Mouse (Mus musculus): ENCODE results near the gene Impdh1. TPM values are rescaled to one million over a fixed set of nuclear protein-coding genes. Genes with fewer than 3 reads are reported as not detected.

Impdh1 gene
- polyA plus RNA-seq, 1 experiment from 2014 or later = 50.4 TPM

DNA sequence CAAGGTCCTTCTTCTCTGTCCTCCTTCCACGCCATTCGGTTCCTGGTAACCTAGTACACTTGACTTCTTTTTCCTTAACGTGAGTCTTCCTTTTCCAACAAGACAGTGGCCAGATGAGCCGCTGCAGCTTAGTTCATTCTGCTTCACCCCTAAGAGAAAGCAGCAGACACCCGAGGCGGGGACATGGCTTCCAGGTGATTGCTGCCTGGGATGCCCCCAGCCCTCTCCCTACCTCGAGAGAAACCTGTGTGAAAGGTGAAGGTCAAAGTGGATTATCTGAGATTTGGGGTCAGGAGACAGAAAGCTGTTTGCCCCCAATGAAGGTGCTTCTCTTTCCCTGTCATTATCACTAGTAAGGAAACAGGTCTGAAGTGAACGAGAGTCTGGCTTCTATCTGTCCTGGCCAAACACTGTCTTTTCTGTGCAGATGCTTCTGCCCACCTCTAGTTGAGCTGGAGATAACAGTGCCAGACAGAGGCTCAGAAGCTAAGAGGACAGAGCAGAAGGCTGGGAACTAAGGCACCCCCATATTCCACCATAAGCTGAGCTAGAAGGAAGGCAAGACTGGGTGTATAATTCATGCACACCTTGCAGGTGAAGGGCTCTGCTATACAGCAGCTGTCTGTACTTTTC, 16.8 kb downstream of the Impdh1 start:
- Histone ChIP-seq H3K4me2 (peak overlapping the region; percentile 54), H3K4me3 (peak overlapping the region; percentile 34; the same call in 1 of the 2 replicates), H3K4me1 (peaks cover 9% of the 10 kb centered on the region), H3K36me3 (peaks cover 39% of the 10 kb centered on the region), H3K9me3 (no peaks in the 10 kb centered on the region), H3K9ac (no peak overlapping the region), H3K27me3 (peaks cover 5% of the 10 kb centered on the region; the same call in 1 of the 2 replicates), H3K27ac (no peak overlapping the region)
- no peak for ATAC-seq (ENCODE audit: insufficient number of reproducible peaks, low FRiP score, low TSS enrichment, low read depth)
- 46% methylated on average over 8 of the region's 8 CpGs for WGBS

GRCm38 (mm10) chr6:29198309-29199222, 17.6 kb downstream of the Impdh1 start:
- ATAC-seq (ENCODE audit: insufficient number of reproducible peaks, low FRiP score, low TSS enrichment, low read depth) = peak; percentile 72
- H3K9ac ChIP-seq = peak overlapping the region; percentile 26; the same call in 1 of the 2 replicates
- 14% methylated on average over 25 of the region's 25 CpGs for WGBS

GRCm38 (mm10) chr6:29195846-29196698, 20.1 kb downstream of the Impdh1 start:
- Histone ChIP-seq H3K4me2 (no peak overlapping the region), H3K4me1 (peaks cover 9% of the 10 kb centered on the region), H3K27ac (no peak overlapping the region), H3K9me3 (no peaks in the 10 kb centered on the region), H3K4me3 (no peak overlapping the region), H3K9ac (no peak overlapping the region), H3K36me3 (peaks cover 7% of the 10 kb centered on the region; the same call in 1 of the 2 replicates), H3K27me3 (peaks cover 7% of the 10 kb centered on the region; the same call in 1 of the 2 replicates)
- WGBS = 76% methylated on average over 5 of the region's 5 CpGs
- ATAC-seq (ENCODE audit: insufficient number of reproducible peaks, low FRiP score, low TSS enrichment, low read depth) = no peak

More at GRCm38 (mm10) chr6:29198309-29199222, 17.6 kb downstream of the Impdh1 start:
- peaks cover 31% of the 10 kb centered on the region for H3K36me3 ChIP-seq
- peaks cover 7% of the 10 kb centered on the region; the same call in 1 of the 2 replicates for H3K27me3 ChIP-seq
- peak overlapping the region; percentile 34 for H3K4me3 ChIP-seq
- no peaks in the 10 kb centered on the region for H3K9me3 ChIP-seq
- peaks cover 9% of the 10 kb centered on the region for H3K4me1 ChIP-seq
- H3K4me2 ChIP-seq = peak overlapping the region; percentile 54
- H3K27ac ChIP-seq = no peak overlapping the region

GRCm38 (mm10) chr6:29195146-29195545, 21.0 kb downstream of the Impdh1 start:
- no peaks in the 10 kb centered on the region for H3K36me3 ChIP-seq
- 59% methylated on average over 5 of the region's 5 CpGs for WGBS
- no peaks in the 10 kb centered on the region for H3K9me3 ChIP-seq
- H3K4me1 ChIP-seq = peaks cover 9% of the 10 kb centered on the region
- no peak overlapping the region for H3K4me2 ChIP-seq
- no peak overlapping the region for H3K27ac ChIP-seq
- no peak overlapping the region for H3K4me3 ChIP-seq
- no peak overlapping the region for H3K9ac ChIP-seq
- peaks cover 7% of the 10 kb centered on the region; the same call in 1 of the 2 replicates for H3K27me3 ChIP-seq
- ATAC-seq (ENCODE audit: insufficient number of reproducible peaks, low FRiP score, low TSS enrichment, low read depth) = no peak

- no peak overlapping the region for H3K27ac ChIP-seq
- H3K4me3 ChIP-seq = no peak overlapping the region
- H3K4me1 ChIP-seq = peaks cover 8% of the 10 kb centered on the region
- no peak for ATAC-seq (ENCODE audit: insufficient number of reproducible peaks, low FRiP score, low TSS enrichment, low read depth)
- H3K36me3 ChIP-seq = no peaks in the 10 kb centered on the region
- no peaks in the 10 kb centered on the region for H3K9me3 ChIP-seq
- peaks cover 7% of the 10 kb centered on the region; the same call in 1 of the 2 replicates for H3K27me3 ChIP-seq
- H3K9ac ChIP-seq = no peak overlapping the region
- WGBS = 49% methylated on average over 15 of the region's 15 CpGs
- H3K4me2 ChIP-seq = no peak overlapping the region
Observed at GRCm38 (mm10) chr6:29193961-29194750, 22.0 kb downstream of the Impdh1 start.

DNA sequence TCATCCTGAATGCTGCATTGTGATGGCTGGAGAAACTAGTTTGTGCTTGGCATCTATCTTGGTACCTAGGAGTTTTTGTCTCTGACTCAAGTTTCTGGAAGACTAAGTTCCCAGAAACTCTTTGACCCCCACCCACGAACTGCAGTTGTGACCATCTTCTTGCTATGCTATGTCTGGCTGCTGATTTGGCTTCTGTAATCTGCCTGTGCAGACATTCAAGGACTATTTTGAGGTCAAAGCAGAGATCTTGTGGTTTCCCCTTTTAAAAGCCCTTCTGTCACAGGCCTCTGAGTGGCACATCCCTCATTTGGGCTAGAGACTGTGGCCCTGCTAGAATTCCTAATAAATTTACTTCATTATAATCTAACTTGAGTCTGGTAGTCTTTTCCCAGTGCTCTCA, 28.2 kb downstream of the Impdh1 start:
- H3K4me2 ChIP-seq = no peak overlapping the region
- H3K4me1 ChIP-seq = no peaks in the 10 kb centered on the region
- no peaks in the 10 kb centered on the region for H3K9me3 ChIP-seq
- H3K27me3 ChIP-seq = no peaks in the 10 kb centered on the region
- no peak overlapping the region for H3K4me3 ChIP-seq
- H3K27ac ChIP-seq = no peak overlapping the region
- H3K9ac ChIP-seq = no peak overlapping the region
- no peaks in the 10 kb centered on the region for H3K36me3 ChIP-seq
- no peak for ATAC-seq (ENCODE audit: insufficient number of reproducible peaks, low FRiP score, low TSS enrichment, low read depth)
- WGBS = 76% methylated on average over 1 of the region's 1 CpGs

- H3K9ac ChIP-seq = no peak overlapping the region
- peaks cover 47% of the 10 kb centered on the region for H3K27me3 ChIP-seq
- no peaks in the 10 kb centered on the region for H3K36me3 ChIP-seq
- no peak overlapping the region for H3K27ac ChIP-seq
- no peak for ATAC-seq (ENCODE audit: insufficient number of reproducible peaks, low FRiP score, low TSS enrichment, low read depth)
- WGBS = 61% methylated on average over 8 of the region's 8 CpGs
- no peaks in the 10 kb centered on the region for H3K9me3 ChIP-seq
- peaks cover 16% of the 10 kb centered on the region for H3K4me1 ChIP-seq
- peak overlapping the region; percentile 97 for H3K4me2 ChIP-seq
- peak overlapping the region; percentile 62 for H3K4me3 ChIP-seq
Observed at GRCm38 (mm10) chr6:29179843-29180242, 36.3 kb downstream of the Impdh1 start.

DNA sequence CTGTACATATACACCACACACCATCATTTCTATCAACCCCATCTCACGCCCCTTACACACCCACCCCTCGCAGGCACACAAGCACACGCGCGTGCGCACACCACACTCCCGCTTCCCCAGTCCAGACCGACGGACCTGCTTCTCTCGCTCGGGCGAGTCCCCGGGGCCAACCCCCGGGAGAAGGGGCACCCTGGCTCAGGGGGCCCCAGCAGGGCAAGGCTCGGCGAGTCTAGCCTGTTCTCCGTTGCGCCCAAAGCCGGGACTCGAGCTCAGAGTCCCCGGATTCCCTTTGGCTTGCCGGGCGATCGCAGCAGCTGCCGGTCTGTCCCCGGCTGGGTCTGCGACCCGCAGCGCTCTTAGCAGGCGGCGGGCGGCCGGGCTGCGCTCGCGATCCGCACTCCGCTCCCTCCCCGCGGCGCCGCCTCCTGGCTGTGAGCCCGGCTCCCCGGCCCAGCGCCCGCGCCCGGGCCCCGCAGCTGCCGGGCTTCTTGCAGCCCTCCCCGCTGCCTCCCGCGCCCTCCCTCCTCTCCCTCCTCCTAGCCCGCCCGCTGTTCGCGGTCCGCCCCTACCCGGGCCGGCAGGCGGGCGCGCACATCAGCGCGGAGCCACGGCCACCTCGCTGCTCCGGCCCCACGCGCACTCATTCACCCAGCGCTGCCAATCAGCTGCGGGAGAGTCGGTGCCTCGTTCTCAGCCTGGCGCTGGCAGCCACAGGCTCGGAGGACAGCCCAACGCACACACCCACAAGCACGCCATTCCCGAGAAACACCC, 37.1 kb downstream of the Impdh1 start, which contains the start of gene Prrt4:
Gene Prrt4, minus strand, starts transcription at position 697 of the 771 bp plus-strand sequence.
- H3K36me3 ChIP-seq = no peaks in the 10 kb centered on the region
- peak within 1 kb of the TSS; percentile 97 for H3K4me2 ChIP-seq
- H3K4me1 ChIP-seq = peaks cover 16% of the 10 kb centered on the region
- H3K27ac ChIP-seq = peak within 1 kb of the TSS; percentile 22
- 0 out of 2 replicates have a peak, but pooled peaks have one; percentile 49 for ATAC-seq (ENCODE audit: insufficient number of reproducible peaks, low FRiP score, low TSS enrichment, low read depth)
- peaks cover 55% of the 10 kb centered on the region for H3K27me3 ChIP-seq
- peak within 1 kb of the TSS; percentile 62 for H3K4me3 ChIP-seq
- under 1% methylated on average over 70 of the region's 79 CpGs for WGBS
- peak within 1 kb of the TSS; percentile 50 for H3K9ac ChIP-seq
- H3K9me3 ChIP-seq = no peaks in the 10 kb centered on the region

DNA sequence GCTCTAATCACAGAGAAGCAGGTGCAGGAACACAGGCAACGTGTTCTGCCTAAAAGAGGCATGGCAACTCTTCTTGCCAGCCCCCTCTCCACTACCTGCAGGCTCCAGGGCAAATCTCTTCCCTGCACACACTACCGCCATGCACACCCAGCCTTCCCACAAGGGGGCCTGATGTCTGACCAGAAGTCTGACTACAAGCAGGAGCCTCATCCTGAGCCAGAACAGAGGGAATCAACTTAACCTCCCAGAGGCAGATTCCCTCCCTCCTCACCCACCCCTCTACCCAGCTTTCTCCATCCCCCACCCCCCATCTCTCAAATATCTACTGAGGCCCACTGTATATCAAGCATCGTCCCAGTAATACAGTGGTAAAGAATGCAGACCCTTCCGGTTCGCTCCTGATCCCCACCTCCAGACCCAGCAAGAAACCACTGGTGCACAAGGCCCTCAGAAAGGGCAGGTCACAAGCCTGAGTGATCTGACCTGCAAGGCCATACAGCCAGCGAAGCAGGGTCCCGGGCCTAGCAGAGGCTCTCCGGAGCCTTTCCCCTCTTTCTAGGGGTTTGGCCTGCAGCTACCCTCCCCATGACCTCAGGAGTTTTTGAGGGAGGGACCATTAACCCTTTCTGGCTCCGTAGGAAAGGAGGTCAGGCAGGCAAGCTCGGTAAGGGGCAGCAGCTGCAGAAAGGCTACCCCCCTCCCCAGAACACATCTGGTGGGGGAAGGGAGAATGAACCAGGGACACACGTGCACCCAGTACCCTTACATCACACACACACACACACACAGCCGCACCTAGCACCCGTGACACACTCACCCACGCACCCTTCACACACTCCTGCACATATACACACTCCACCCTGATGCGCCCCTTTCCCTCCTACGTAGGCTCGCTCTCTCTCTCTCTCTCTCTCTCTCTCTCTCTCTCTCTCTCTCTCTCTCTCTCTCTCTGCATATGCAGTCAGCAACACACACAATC, 38.0 kb downstream of the Impdh1 start:
- ATAC-seq (ENCODE audit: insufficient number of reproducible peaks, low FRiP score, low TSS enrichment, low read depth) = peak; percentile 36; the same call in 1 of the 2 replicates
- 21% methylated on average over 16 of the region's 17 CpGs for WGBS
- H3K27me3 ChIP-seq = peaks cover 61% of the 10 kb centered on the region
- peaks cover 16% of the 10 kb centered on the region for H3K4me1 ChIP-seq
- H3K36me3 ChIP-seq = no peaks in the 10 kb centered on the region
- H3K4me3 ChIP-seq = peak overlapping the region; percentile 62
- H3K9ac ChIP-seq = no peak overlapping the region
- no peak overlapping the region for H3K27ac ChIP-seq
- peak overlapping the region; percentile 97 for H3K4me2 ChIP-seq
- no peaks in the 10 kb centered on the region for H3K9me3 ChIP-seq

Data from limb, embryonic 15.5 days (tissue).